Mouse (Mus musculus) gastrocnemius, adult 8-10 months (tissue): ENCODE results near the gene Axin1. TPM values are rescaled to one million over a fixed set of nuclear protein-coding genes. Genes with fewer than 3 reads are reported as not detected.
"Not testable (repeated sequence)": the region's sequence is repeated elsewhere in the genome, so short reads cannot be mapped to it uniquely, and the experiment has no call there.

ENCODE experiments used
- DNase-seq, 2 experiments: peaks; one replicate each; pipeline ENCODE4 v3.0.0; 2022; ENCODE audit warnings: low spot score in 2 of 2
- total RNA-seq, 4 experiments: library from RNA; stranded (reverse); gene quantifications; 2 replicates each; pipeline ENCODE4 v1.2.4; 2022

The Axin1 gene
- total RNA-seq, 4 experiments from 2014 or later = 15.4 to 19.8 (median 17.7) TPM

DNA sequence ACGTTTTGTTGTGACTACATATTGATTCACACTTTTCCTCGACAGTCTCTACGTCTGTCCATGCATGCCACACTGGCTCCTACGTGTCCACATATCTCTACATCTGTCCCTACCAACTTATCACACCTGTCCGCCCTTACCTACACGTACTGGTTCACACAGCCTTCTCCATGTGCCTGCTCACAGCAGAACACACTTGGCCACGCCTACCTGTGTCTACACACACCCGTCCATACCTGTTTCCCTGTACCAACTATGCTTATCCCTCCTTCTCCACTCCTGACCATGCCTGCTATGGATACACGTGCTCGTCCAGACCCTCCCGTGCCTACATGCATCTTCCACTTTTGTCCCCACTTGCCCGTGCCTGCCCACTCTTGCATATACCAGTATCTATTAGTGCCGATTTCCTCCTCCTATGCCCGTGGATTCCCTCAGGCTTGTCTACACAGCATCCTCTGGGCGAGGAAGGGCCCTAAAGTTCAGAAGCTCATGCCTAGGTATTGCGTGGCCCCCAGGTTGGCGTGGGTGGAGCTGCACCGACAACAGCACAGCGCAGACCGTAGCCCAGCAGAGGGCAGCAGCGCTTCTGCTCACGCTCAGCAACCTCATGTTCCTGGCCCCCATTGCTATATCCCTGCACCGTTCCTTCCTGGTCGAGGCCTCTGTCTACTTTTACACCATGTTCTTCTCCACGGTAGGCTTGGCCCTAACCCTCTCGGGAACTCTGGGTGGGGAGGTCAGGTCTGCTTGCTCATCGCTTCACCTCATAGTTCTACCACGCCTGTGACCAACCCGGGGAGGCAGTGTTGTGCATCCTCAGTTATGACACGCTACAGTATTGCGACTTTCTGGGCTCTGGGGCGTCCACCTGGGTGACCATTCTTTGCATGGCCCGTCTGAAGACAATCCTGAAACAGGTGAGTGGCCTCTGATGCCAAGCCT, 18.4 kb upstream of the Axin1 start:
- DNase-seq = peak in 1 of 2 experiments; percentile 36

DNA sequence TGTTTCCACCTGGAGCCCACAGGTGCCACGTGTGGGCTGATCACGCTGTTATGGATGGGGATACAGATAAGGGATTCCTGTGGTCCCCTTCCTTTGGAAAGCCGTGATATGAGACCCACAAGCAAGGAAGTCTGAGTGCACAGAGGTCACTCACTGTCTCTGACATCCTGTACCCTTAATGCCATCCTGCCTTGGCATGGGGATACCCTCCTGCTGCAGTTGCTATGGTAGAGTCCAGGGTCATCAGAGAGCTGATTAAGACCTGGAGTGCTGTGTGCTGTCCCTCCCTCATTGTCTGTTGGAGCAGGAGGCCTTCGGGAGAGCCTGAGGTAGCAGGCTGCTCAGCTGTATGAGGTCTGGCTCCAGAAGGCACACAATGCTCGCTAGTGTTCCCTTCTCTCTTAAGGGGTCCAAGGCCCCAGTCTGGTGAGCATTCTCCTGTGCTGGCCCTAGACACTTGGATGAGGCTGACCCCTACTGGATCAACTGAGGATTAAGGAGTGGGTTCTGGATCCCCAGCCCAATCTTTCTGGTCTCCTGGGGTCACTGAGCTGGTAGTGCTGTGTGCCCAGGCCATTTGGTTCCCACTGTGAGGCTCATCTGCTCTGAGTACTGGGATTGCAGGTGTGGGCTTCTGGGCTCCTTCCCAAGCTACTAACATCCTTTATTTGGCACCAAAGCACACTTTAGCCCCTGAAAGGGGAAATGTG, 15.9 kb upstream of the Axin1 start:
- DNase-seq = no peak

DNA sequence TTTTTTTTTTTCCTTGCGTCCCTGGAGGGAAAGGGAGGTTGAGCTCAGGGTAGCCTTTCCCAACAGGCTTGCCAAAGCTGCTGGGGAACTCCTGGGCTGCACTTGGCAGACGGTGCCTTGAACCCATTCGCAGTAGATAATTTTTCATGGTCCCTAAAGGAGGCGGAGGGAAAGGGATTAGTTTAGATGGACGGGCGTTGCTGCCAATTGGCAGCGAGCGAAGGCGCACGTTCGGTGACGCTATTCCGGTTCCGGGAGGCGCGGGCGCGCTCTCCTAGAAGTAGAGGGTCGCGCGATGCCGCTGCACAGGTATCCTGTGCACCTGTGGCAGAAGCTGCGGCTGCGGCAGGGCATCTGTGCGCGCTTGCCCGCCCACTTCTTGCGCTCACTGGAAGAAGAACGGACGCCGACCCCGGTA, 15.2 kb upstream of the Axin1 start, which contains the start of gene Mrpl28:
Gene Mrpl28, plus strand, starts transcription at position 234 of the 418 bp plus-strand sequence.
- peak; percentile 81 to 85 for DNase-seq

DNA sequence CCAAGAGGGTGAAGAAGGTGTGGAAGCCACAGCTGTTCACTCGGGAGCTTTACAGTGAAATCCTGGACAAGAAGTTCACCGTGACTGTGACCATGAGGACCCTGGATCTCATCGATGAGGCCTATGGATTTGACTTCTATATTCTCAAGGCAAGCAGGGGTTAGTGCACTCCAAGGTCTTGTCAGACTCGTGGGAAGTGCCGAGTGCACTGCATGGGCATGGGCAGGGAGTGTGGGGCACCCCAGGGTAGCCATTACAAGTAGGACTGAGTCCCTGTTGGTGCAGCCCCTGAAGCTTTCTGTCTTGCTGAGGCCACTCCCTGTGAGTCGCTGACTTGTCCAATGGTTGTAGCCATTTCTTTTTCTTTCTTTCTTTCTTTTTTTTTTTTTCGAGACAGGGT, 13.9 kb upstream of the Axin1 start:
- DNase-seq = no peak

DNA sequence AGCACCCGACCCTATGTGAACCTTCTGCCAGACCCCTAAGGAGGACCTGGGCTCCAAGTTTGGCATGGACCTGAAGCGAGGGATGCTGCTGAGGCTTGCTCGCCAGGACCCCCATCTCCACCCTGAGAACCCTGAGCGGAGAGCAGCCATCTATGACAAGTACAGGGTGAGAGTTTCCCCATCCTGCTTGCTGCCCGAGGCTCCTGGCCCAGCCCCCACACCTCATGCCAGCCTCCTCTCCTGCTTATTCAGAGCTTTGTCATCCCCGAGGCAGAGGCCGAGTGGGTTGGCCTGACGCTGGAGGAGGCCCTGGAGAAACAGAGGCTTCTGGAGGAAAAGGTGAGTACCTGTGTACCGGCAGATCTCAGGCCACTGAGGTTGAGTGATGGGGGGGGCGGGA, 13.3 kb upstream of the Axin1 start:
- no peak for DNase-seq

DNA sequence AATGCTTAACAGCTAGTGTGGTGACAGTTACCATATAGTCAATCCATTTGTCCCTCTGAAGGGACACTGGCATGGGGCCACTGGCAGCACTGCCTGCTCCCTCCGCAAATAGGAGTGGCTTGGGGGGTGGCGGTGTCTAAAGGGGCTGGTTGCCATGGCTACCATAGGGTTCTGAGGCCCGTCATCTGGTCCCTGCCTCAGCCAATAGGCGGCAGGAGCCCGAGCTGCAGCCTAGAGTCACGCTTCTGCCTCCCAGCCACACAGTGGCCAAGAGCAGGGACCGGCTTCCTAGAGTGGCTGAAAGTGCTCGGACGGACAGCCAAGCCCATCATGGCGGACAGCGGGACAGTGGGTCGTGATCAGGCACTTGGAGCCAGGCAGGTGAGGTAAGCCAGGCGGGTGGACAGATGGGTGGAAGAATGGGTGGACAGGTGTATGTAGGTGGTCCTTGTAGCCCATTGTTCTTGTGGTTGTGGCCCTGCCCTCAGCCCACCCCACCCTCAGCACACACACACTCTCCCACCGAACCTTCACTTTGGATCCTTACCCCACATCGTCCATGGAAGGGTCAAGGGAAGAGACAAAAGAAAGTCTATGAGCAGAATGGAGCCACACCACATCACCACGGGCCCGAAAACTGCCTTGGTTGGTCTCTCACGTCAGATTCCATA, 7.3 kb upstream of the Axin1 start:
- no peak for DNase-seq

DNA sequence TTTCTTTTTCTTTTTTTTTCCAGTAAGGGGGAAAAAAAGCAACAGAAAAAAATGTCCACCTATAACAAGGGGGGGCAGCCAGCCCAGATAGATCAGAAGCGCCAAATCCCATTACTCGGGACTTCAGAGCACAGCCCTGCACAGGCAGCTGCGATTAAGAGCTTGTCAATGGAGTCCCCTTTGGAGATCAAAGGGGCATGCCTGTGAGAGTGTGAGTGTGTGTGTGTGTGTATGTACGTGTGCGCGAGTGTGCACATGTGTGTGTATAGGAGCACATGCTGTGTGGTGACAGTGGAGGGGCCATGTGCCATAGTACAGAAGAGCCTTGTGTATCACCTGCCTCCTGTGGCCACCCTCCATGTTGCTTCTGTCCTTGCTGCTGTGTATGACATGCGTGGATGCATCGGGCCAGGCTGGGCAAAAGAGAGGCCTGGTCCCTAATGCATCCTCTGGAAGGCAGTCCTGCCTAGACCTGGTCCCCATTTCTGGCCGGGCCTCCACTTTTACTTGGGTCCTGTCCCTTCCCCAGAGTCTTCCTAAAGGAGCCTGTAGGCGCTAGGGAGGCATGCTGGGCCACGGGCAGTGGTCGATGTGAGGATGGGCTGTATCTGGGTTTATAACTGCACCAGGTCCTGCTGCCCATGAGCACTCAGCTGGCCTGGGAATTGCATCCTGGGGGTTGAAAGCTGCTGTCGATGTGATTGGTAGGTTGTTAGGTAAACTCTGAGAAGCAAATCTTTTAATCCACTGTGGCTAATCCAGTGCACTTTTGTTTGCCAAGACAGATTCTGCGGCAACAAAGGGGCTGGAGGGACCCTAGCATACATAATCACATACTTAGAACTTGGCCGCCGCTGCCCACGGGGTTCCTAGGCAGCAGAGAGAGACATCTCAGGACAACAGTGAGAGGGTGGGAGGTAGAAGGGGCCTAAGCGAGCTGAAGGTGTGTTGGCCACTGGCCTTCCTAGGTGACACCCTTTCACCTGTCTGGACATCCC, 6.3 kb upstream of the Axin1 start:
- DNase-seq = no peak

DNA sequence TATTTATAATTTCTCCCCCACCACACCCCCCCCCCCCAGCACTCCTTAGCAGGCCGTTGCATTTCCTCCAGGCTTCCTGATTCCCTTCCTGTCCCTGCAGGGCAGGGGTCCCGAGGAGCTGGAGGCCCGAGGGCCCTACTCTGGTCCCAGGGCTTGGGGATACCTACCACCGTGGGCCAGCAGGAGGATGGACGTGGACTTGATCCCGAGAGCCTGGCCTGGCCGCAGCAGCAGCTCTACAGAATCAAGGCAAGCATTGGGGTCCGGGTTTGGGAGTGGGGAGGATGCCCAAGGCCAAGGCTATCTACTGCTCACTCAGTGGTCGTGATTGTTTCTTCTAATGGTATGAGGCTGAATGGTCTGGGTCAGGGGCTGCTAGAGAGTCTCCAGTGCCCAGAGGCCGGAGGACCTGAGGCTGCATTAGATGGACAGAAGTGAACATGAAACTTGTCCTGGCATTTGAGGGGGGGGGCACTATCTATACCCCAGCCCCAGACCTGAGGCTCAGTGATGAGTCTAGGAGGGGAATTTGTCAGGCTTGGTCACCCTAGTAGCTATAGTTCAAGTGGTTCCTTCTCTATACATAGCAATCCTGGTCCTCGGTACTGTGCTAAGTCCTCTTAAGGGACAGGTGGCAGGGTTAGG, 1.3 kb upstream of the Axin1 start:
- no peak for DNase-seq

DNA sequence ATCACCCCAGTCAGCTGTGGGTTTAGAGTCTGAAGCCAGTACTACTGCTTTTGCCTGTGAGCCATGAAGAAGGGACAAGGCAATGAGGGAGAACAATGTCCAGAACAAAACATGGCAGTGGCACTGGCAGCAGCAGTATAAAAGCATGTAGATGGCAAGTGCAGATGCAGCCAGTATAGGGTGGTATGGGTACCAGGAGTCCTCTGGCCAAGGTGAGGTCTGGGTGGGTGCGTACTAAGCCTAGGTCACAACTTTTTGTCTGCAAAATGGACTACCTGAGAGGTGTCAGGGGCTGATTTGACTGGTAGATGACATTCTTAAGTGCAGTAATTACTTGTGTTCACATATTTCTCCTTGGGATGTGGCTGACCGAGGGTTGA, 747 bp upstream of the Axin1 start:
- no peak for DNase-seq

DNA sequence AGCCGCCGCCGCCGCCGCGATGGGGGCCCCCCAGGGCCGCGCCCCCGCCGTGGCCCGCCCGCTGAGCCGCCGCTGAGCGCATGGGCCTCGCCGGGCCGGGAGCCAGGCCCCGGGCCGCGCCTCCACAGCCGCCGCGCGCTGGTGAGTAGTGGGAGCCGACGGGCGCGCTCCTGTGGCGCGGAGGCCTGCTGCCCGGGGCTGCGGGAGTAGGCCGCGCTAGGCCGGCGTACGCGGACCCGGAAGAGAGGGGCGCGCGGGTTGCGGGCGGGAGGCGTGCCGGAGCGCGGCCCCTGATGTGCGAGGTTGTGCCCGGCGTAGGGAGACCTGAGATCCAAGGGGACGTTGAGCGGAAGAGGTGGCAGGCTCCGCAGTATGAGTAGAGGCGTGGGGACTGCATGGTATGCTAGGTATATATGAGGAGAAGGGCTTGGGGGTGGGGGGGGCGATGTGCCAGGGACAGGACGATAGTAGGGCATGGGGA, 453 bp downstream of the Axin1 start:
- DNase-seq = peak; percentile 43 to 62

DNA sequence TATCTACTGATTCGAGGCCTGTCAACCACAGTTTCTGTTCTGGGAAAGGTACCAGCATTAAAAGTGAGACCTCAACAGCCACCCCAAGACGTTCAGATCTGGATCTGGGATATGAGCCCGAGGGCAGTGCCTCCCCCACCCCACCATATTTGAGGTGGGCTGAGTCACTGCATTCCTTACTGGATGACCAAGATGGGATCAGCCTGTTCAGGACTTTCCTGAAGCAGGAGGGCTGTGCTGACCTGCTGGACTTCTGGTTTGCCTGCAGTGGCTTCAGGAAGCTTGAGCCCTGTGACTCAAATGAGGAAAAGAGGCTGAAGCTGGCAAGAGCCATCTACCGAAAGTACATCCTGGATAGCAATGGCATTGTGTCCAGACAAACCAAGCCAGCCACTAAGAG, 4.3 kb downstream of the Axin1 start:
- DNase-seq = no peak

DNA sequence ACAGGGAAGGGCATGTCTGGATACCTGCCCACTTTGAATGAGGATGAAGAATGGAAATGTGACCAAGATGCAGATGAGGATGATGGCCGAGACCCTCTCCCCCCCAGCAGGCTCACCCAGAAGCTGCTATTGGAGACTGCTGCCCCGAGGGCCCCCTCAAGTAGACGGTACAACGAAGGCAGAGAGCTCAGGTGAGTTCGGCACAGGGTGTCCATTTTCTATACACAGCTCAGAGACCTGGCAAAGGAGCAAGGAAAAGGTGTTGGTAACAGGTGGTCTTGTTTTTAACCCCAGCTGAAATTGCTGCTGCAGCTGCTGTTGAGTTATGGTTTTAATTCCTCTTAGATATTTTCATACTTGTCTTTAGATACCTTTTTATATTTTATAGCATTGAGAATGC, 4.9 kb downstream of the Axin1 start:
- no peak for DNase-seq

DNA sequence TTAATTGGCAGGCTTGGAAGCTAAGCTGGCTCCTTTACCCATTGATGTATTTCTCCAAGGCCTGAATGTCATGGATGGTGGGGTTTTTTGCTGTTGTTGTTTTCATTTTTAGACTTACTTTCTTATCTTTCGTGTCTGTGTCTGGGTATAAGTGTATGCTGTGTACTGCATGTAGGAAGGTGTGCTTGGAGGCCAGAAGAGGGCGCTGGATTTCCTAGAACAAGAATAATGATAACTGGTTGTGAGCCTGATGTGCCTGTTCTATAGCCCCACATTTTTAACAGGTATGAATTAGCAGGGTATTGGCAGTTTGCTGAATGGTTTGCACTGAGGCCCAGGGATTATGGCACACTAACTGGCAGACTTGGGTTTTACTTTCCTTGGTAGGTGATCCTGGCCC, 10.6 kb downstream of the Axin1 start:
- DNase-seq = no peak

DNA sequence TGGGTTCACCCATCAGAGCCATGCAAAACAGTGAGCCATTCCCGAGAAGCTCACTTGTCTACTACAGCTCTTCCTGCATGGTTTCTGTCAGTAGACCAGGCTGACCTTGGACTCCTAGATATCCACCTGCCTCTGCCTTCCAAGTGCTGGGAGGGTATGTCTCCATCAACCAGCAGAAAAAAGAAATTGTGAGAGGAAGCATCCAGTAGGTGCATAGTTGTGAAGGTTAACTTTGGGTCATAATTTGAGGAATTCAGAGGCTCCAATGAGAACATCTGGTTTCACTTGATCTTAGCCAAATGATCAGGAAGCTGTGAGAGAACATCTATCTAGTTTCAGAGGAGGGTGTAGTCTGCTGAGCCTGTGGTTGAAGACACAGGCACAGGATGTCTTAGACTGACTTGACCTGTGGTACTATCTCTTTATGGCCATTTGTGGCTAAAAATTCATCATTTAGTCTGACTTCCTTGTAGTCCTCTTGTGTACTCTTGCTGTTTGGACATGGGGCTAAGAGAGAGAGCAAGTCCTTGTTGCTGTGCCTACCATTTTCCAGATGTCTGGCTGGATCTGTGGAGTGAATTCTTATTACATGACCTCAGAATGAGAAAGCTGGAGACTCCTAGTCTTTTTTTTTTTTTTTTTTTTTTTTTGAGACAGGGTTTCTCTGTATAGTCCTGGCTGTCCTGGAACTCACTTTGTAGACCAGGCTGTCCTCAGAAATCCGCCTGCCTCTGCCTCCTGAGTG, 13.6 kb downstream of the Axin1 start:
- no peak for DNase-seq

DNA sequence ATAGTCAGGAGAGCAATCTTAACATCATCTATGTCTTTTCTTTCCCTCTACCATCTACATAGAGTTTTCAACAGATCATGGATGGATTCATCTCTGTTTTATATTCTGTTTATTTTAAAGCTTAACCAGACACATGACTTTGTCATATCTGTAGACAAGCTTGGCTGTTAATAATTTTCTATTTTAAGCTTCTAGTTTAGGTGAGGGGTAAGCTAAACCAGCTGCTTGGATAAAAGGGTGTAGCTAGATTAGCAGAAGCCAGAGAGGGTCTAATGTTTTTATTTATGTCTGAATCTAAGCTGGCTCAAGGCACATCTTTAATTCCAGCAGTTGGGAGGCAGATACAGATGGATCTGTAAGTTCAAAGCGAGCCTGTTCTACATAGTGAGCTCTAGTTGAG, 24.2 kb downstream of the Axin1 start:
- no peak for DNase-seq

DNA sequence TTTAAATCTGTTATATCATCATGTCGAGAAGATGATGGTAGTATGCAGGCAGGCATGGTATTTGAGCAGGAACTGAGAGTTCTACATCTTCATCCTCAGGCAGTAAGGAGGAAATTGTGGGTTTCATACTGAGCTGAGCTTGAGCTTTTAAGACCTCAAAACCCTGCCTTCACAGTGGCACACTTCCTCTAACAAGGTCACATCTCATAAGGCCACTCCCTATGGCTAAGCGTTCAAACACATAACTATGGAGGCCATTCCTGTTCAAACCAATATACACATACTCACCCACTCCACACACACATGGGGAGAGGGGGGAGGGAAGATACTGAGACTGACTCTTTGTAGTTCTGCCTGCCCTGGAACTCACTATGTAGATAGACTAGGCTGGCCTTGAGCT, 29.6 kb downstream of the Axin1 start:
- no peak for DNase-seq

DNA sequence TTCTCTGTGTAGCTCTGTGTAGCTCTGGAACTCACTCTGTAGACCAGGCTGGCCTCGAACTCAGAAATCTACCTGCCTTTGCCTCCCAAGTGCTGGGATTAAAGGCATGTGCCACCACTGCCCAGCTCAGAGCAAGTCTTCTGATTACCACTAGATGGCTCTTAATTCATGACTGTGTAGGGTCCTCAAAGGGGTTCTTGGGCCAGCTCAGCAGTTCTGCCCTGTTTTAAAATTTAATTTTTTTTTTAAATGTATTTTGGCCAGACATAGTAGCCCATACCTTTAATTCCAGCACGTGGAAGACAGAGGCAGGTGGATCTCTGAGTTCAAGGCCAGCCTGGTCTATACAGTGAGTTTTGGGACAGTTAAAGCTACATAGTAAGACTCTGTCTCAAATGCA, 36.8 kb downstream of the Axin1 start:
- DNase-seq = not testable (repeated sequence)

DNA sequence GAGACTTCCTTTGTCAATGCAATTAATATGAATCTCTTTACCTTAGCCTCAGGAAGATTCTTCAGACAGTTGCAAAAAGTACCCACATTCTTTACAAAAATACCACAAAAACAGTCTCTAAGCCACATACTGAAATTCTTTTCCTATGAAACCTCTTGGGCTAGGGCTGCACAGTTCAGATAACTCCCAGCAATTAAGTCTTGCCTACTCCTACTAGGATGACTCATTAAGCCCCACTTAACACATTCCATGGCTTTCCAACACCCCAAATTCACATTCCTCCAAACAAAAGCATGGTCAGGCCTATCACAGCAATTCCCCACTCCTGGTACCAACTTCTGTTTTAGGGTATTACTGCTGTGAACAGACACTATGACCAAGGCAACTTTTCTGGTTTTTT, 40.1 kb downstream of the Axin1 start:
- no peak for DNase-seq

DNA sequence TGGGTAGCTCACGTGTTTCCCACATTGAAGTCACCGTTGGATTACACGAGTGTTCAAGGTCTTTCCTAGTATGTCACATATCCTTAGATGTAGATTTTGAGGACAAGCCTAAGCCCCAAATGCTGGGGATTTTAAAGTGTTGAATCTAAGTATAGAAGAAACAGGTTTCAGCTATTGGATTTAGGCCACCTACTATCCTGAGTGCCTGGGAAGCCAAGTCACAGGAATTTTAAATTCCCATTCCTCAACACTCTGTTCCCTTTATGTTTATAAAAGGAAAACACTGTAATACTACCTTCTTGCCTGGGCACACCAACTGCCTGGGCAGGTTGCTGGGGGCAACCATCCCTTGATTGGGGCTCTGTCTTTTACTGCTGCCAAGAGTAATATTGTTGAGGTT, 42.7 kb downstream of the Axin1 start:
- no peak for DNase-seq
